Mouse (Mus musculus): Measurements from ENCODE around the gene Slu7. TPM values are rescaled to one million over a fixed set of nuclear protein-coding genes. Genes with fewer than 3 reads are reported as not detected.

Gene Slu7
- total RNA-seq, 2 experiments from 2014 or later: 8.8 to 44.4 TPM

DNA sequence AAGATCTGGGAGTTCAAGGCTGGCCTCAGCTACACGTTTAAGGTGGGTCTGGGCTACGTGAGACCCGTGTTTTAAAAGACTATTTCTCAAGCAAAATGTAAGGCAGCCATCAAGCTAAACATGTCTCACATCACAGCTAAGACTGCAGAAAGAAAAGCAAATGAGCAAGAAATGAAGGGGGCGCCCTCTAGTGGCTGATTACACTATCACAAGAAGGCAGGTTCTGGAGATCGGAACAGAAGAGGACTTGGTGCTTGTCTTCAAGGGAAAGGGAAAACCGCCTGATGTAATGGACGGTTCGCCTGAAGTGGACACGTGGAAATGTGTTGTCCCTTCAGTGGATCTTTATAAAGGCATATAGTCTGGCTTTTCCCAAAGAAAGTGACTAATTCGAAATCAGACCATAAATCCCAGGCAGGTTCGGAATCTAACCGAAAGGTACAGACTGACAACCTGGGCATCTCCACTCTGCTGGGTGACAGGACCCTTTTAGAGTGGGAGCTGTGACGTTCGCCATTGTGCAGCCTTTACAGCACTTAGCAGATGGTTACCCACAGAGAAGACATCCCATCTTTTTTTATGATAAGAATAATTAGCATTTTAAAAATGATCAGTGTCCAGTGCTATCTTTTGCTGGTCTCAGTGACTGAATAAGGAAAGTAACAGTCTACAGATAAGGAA is 20.6 kb upstream of the Slu7 start:
- 0 out of 2 replicates have a peak, but pooled peaks have one; percentile 48 for ATAC-seq (replicated peaks; ENCODE audit: low FRiP score, poor library complexity, severe bottlenecking)

GRCm38 (mm10) chr11:43417201-43417600 is 16.3 kb upstream of the Slu7 start:
- no peak for ATAC-seq (replicated peaks; ENCODE audit: low FRiP score, poor library complexity, severe bottlenecking)

GRCm38 (mm10) chr11:43424386-43424785 is 9.2 kb upstream of the Slu7 start:
- no peak for ATAC-seq (replicated peaks; ENCODE audit: low FRiP score, poor library complexity, severe bottlenecking)

- ATAC-seq (replicated peaks; ENCODE audit: low FRiP score, poor library complexity, severe bottlenecking): no peak
These were observed 8.3 kb upstream of the Slu7 start for GRCm38 (mm10) chr11:43425166-43425709.

GRCm38 (mm10) chr11:43425824-43426413 is 7.6 kb upstream of the Slu7 start, which contains the start of gene Pttg1:
Pttg1 (minus strand) TSS chr11:43426251.
- ATAC-seq (replicated peaks; ENCODE audit: low FRiP score, poor library complexity, severe bottlenecking): peak; percentile 99

DNA sequence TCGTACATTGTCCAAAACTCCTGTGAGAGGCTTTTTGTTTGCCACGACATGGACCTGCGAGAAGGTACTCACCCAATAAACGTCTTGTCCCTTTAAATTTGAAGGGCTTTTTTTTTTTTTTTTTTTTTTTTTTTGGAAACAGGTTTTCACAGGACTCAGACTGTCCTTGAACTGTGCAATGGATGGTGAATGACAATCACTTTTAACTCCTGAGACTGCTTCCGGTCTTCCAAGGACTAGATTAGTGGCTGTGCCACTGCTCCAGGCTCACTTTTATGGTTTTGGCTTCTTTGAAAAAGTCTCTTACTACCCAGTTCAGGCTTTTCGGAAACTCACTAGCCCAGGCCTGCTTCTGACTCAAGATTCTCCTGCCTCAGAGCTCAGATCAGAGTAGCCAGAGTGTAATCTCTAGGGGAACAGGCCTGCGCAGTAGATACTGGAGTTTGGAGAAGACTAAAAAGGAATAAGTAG is 7.1 kb upstream of the Slu7 start:
- peak; percentile 55 for ATAC-seq (replicated peaks; ENCODE audit: low FRiP score, poor library complexity, severe bottlenecking)

DNA sequence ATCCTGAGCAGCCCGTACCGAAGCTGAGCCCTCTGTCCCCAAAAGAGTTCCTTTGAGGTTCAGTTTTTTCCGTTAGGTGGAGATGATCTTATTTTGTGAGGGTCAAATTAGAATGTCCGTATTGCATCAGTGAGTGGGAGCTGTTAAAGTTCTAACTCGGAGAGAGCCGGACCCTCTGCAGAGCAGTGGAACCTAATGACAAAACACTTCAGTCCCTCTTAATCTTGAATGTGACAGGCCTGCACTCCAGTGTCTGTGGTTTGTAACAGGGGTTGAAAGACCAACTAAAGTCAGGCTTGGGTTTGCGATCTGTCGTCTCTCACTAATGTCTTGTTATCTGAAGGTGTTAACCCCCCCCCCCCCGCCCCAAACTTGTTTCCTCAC is 472 bp downstream of the Slu7 start:
- ATAC-seq (replicated peaks; ENCODE audit: low FRiP score, poor library complexity, severe bottlenecking): peak; percentile 43; the same call in 1 of the 2 replicates

DNA sequence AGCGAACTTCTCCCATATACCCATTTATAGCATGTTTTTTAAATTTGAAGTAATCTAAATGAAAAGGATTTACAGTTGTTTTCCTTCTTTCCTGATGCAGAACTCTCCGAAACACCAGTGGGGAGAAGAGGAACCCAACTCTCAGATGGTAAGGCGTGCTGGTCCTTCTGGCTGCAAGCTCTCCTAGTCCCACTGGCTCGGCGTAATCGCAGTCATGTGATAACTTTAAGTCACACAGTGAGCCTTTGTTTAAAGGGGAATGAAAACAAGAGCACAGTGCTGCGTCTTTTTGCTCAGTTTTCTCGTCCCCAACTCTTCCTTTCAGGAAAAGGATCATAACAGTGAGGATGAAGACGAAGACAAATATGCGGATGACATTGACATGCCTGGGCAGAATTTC is 7.6 kb downstream of the Slu7 start:
- no peak for ATAC-seq (replicated peaks; ENCODE audit: low FRiP score, poor library complexity, severe bottlenecking)

- ATAC-seq (replicated peaks; ENCODE audit: low FRiP score, poor library complexity, severe bottlenecking): no peak
These were observed 9.6 kb downstream of the Slu7 start for GRCm38 (mm10) chr11:43443183-43443582.

DNA sequence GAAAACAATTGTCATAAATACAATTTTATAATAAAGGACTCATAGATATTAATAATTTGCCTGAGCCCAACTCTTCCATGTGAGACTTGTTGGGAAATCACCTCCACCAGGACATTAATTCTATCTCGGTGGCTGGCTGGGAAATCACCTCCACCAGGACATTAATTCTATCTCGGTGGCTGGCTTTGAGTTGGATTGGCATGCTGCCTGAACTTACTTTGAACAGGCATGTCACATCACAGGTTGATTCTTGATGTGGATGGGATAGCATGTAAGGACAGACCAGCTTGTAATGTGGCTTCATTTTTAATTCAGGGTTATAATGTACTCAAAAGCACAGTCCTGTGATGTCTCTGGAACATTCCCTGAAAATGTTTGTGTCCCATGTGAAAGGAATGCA is 16.4 kb downstream of the Slu7 start:
- ATAC-seq (replicated peaks; ENCODE audit: low FRiP score, poor library complexity, severe bottlenecking): no peak

- ATAC-seq (replicated peaks; ENCODE audit: low FRiP score, poor library complexity, severe bottlenecking): no peak
These were observed 17.8 kb downstream of the Slu7 start for GRCm38 (mm10) chr11:43451322-43451721.

DNA sequence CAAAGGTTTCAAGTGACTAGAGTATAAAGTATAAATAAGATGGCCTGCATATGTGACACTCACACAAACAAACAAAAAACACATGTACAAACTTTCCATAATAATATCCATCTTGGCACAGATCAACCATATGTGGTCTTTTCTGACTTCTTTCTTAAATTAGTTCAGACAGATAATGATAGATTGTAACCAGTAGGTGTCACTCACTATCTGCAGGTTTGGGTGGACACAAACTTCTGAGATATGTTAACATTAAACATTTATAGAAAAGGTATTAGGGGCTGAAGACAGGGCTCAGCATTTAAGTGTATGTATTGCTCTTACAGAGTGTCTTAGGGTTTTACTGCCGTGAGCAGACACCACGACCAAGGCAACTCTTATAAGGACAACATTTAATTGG is 18.7 kb downstream of the Slu7 start:
- no peak for ATAC-seq (replicated peaks; ENCODE audit: low FRiP score, poor library complexity, severe bottlenecking)

GRCm38 (mm10) chr11:43463204-43463603 is 29.7 kb downstream of the Slu7 start:
- no peak for ATAC-seq (replicated peaks; ENCODE audit: low FRiP score, poor library complexity, severe bottlenecking)

DNA sequence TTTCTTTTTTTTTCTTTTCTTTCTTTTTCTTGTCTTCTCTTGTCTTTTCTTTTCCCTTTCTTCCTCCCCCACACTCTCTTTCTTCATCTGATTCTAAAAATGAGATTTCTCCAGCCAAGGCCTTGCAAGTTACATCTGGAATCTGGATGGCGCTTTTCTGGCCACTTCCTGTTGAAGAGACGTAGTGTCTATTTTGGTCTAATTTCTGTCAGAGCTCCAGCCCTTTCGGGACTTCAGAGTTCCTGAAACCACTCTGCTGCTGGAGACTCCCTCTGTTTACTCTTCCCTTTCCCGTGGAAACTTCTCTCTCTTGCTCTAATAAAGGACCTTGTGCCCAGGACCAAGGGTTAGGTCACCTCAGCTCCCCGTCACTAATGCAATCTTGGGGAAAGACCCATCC is 36.6 kb downstream of the Slu7 start:
- ATAC-seq (replicated peaks; ENCODE audit: low FRiP score, poor library complexity, severe bottlenecking): no peak

DNA sequence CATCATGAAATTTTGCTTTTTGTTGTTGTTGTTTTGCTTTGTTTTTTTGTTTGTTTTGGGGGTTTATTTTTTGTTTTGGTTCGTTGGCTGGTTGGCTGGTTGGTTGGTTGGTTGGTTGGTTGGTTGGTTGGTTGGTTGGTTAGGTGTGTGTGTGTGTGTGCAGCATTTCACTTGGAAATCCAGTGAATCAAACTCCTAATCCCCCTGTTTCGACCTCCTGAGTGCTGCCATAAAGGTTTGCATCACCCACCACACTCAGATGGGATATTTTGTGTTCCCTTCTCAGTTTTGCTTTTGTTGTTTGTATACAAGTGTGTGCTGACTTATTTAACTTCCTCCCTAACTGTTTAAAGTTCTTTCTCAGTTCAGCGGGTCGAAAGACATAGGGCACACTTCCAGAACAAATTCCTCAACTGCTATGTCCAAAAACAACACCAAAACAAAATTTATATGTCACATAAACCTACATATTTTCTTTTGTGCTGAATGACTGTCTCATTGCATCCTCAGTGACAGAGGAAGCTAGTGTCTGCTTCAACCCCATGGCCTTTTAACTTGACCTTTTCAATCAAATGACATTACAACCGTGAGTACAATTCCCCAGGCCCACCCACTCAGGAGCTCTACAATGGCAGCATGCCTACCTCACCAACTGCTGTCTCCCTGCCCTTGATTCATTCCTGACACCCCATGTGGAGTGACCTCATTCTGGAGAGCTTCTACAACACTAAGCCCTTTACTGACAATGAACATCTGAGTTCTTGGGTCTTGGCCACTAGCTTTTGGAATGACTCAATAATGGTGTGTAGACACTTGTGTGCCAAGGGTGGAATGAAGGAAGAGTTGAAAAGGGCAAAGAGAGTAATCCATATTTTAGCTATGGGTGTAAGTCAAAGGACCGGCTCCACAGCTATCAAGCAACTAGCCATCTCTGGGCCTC is 37.6 kb downstream of the Slu7 start:
- ATAC-seq (replicated peaks; ENCODE audit: low FRiP score, poor library complexity, severe bottlenecking): no peak

DNA sequence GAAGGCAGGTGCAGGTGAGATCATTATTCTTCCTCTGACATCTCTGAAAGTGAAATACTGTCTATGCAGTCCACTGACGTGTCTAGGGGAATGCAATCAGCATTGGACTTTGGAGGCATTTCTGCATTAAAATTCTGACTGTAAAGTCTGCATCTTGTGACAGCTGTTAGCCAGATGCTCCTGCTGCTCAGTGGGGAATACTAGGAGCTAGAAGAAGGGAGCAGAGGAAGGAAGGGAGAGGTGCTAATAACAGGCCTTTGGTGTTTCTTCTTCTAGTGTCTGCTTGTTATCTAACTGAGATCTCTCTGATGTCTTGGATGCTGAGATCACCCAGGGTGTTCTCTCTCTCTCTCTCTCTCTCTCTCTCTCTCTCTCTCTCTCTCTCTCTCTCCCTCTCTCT is 39.6 kb downstream of the Slu7 start:
- ATAC-seq (replicated peaks; ENCODE audit: low FRiP score, poor library complexity, severe bottlenecking): no peak

DNA sequence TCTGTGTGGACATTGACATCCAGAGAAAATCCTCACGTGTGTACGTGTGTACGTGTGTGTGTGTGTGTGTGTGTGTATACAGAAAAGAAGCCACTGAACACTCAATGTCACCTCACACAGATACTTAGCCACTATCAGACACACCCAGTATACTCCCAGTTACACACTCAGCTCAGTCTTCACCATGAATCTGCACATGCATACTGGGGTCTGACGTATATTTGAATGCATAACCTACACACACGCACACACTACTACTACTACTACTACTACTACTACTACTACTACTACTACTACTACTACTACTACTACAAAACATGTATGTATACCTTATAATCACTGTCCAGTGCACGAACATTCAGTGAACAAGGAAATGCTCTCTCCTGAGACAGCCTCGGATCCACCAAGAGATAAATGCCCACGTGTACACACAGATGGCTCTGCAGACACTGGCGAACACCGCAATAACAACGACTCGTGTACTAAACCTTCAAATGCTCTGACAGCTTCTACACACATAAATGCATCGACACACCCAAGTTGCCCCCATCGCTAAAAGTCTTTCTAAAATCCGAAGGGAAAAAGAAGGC is 40.2 kb downstream of the Slu7 start:
- ATAC-seq (replicated peaks; ENCODE audit: low FRiP score, poor library complexity, severe bottlenecking): no peak

- ATAC-seq (replicated peaks; ENCODE audit: low FRiP score, poor library complexity, severe bottlenecking): no peak
These were observed 40.8 kb downstream of the Slu7 start, which contains the start of gene C1qtnf2 for GRCm38 (mm10) chr11:43474225-43474774. C1qtnf2 (plus strand) TSS chr11:43474276.

DNA sequence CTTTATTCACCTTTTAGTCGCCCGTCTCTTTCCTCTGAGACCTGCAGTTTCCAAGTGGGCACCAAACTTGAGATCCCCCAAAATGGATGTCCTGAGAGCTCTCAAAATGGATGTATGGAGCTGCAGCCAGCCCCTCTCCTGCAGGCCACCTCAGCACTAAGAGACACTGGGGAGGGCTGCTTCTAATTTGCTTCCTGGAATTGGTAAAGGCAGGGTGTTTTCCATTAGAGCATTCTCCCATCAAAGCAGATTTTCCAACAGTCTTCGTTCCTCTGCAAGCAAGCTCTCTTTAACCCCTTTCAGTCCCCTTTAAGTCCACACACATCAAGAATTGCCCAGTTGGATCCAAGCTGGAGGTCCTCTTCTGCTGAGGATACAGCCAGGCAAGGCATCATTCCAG is 45.8 kb downstream of the Slu7 start:
- no peak for ATAC-seq (replicated peaks; ENCODE audit: low FRiP score, poor library complexity, severe bottlenecking)

GRCm38 (mm10) chr11:43480561-43480960 is 47.0 kb downstream of the Slu7 start:
- no peak for ATAC-seq (replicated peaks; ENCODE audit: low FRiP score, poor library complexity, severe bottlenecking)

Data from erythroid progenitor cell, adult 5-6 weeks (primary cell).